26 mouse cellular contexts compared by ENCODE assay signal in the genomic region with DNA sequence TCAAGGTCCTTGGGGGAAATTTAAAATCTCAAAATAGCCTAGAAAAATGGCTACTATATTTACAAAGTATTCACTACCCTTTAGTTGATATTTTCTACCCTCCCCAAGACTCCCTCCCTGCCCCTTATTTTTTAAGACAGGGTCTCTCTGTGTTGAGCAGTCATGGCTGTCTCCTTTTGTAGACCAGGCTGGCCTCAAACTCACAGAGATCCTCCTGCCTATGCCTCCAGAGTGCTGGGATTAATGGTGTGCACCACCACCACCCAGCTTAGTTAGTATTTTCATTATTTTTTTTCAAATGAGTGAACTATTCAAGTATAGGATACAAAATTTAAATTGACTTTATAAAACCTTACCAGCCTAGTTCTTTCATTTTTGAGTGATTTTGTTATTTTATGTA.
DNase-seq lines count a peak whose midpoint lies in the region; ATAC-seq and TF ChIP-seq lines count a peak whose summit lies in the region.
"Had no signal": no experiment of that assay in that cellular context is flagged by ENCODE, and none has a peak within 500 bp of the region (broad histone marks: within the 10 kb centered on the region; RNA-seq: fewer than 3 reads in every experiment).

No protein-coding gene starts in this region.

- H3K27me3 ChIP-seq in liver, embryonic 12.5 days (replicated peaks), result no peaks in the 10 kb centered on the region
- no peaks in the 10 kb centered on the region for H3K27me3 ChIP-seq in liver, embryonic 11.5 days (replicated peaks; ENCODE audit: control insufficient read depth, insufficient read depth, low read length)
- no peaks in the 10 kb centered on the region for H3K27me3 ChIP-seq in liver, embryonic 14.5 days (ENCODE audit: control insufficient read depth, insufficient read depth, low read length)
- H3K27me3 ChIP-seq in liver, embryonic 15.5 days, result no peaks in the 10 kb centered on the region
- H3K27me3 ChIP-seq: embryonic facial prominence, embryonic 13.5 days; heart, embryonic 12.5 days had no signal

- no peaks in the 10 kb centered on the region for H3K36me3 ChIP-seq in liver, embryonic 12.5 days
- no peaks in the 10 kb centered on the region for H3K36me3 ChIP-seq in liver, embryonic 11.5 days (ENCODE audit: control insufficient read depth, insufficient read depth, low read length)
- no peaks in the 10 kb centered on the region for H3K36me3 ChIP-seq in liver, embryonic 14.5 days (replicated peaks; ENCODE audit: control insufficient read depth, insufficient read depth, low read depth)
- no peaks in the 10 kb centered on the region for H3K36me3 ChIP-seq in liver, embryonic 15.5 days (replicated peaks)
- H3K36me3 ChIP-seq: embryonic facial prominence, embryonic 10.5 days; embryonic facial prominence, embryonic 13.5 days; heart, embryonic 12.5 days had no signal

- no peak overlapping the region for H3K4me3 ChIP-seq in liver, embryonic 12.5 days
- no peak overlapping the region for H3K4me3 ChIP-seq in liver, embryonic 11.5 days (ENCODE audit: low read depth, low read length)
- H3K4me3 ChIP-seq in liver, embryonic 14.5 days (ENCODE audit: insufficient read depth in 1 of 2, low read depth in 2 of 2, low read length in 2 of 2), result no peak overlapping the region
- no peak overlapping the region for H3K4me3 ChIP-seq in liver, embryonic 15.5 days (replicated peaks)
- H3K4me3 ChIP-seq: embryonic facial prominence, embryonic 10.5 days; embryonic facial prominence, embryonic 13.5 days; gastrocnemius, adult 2 months; heart, embryonic 12.5 days had no signal

- H3K4me2 ChIP-seq in liver, embryonic 12.5 days, result peak overlapping the region; percentile 94
- H3K4me2 ChIP-seq in liver, embryonic 11.5 days, result no peak overlapping the region
- peak overlapping the region; percentile 81 for H3K4me2 ChIP-seq in liver, embryonic 14.5 days (ENCODE audit: low read depth)
- peak overlapping the region; percentile 80 for H3K4me2 ChIP-seq in liver, embryonic 15.5 days
- H3K4me2 ChIP-seq: hindbrain, embryonic 14.5 days had no signal

- peak overlapping the region; percentile 98 for H3K27ac ChIP-seq in liver, embryonic 12.5 days
- no peak overlapping the region for H3K27ac ChIP-seq in liver, embryonic 11.5 days (ENCODE audit: low read depth, low read length)
- H3K27ac ChIP-seq in liver, embryonic 14.5 days, result peak overlapping the region; percentile 99; the same call in 1 of the 2 replicates
- H3K27ac ChIP-seq in liver, embryonic 15.5 days (replicated peaks), result peak overlapping the region; percentile 100
- H3K27ac ChIP-seq: gastrocnemius, adult 2 months; hindbrain, embryonic 14.5 days; hindbrain, postnatal 0 days had no signal

- H3K9me3 ChIP-seq in liver, embryonic 12.5 days (replicated peaks), result no peaks in the 10 kb centered on the region
- H3K9me3 ChIP-seq in liver, embryonic 11.5 days (ENCODE audit: control insufficient read depth, low read length), result no peaks in the 10 kb centered on the region
- no peaks in the 10 kb centered on the region for H3K9me3 ChIP-seq in liver, embryonic 14.5 days (ENCODE audit: control insufficient read depth, low read length)
- no peaks in the 10 kb centered on the region for H3K9me3 ChIP-seq in liver, embryonic 15.5 days (replicated peaks)
- H3K9me3 ChIP-seq: embryonic facial prominence, embryonic 10.5 days; embryonic facial prominence, embryonic 13.5 days; heart, embryonic 12.5 days had no signal

- peak overlapping the region; percentile 69; the same call in 1 of the 2 replicates for H3K9ac ChIP-seq in liver, embryonic 12.5 days
- no peak overlapping the region for H3K9ac ChIP-seq in liver, embryonic 11.5 days (ENCODE audit: low read depth, low read length)
- no peak overlapping the region for H3K9ac ChIP-seq in liver, embryonic 14.5 days (replicated peaks)
- no peak overlapping the region for H3K9ac ChIP-seq in liver, embryonic 15.5 days
- H3K9ac ChIP-seq: embryonic facial prominence, embryonic 13.5 days; forebrain, postnatal 0 days; hindbrain, embryonic 14.5 days had no signal

- ATAC-seq in liver, embryonic 12.5 days, result no peak
- ATAC-seq in liver, embryonic 11.5 days (replicated peaks; ENCODE audit: low FRiP score), result no peak
- ATAC-seq in liver, embryonic 14.5 days (ENCODE audit: insufficient read depth), result no peak
- ATAC-seq in liver, embryonic 15.5 days (ENCODE audit: insufficient read depth), result no peak
- ATAC-seq in CD4-positive, CD25-positive, alpha-beta regulatory T cell, adult 4 months, result no peak
- ATAC-seq: activated CD4-positive, CD25-positive, alpha-beta regulatory T cell, adult 4 months; forebrain, embryonic 14.5 days; forebrain, postnatal 0 days; hindbrain, postnatal 0 days had no signal

- H3K4me1 ChIP-seq in liver, embryonic 12.5 days, result peaks cover 85% of the 10 kb centered on the region
- H3K4me1 ChIP-seq in liver, embryonic 11.5 days (replicated peaks; ENCODE audit: control insufficient read depth, insufficient read depth, low read length), result peaks cover 62% of the 10 kb centered on the region
- peaks cover 51 to 53% of the 10 kb centered on the region in 2 experiments for H3K4me1 ChIP-seq in liver, embryonic 14.5 days (replicated peaks; ENCODE audit: control insufficient read depth in 2 of 2, insufficient read depth in 2 of 2, low read length in 1 of 2)
- peaks cover 74% of the 10 kb centered on the region for H3K4me1 ChIP-seq in liver, embryonic 15.5 days (replicated peaks)

- DNase-seq in liver, embryonic 11.5 days (ENCODE audit: low spot score), result no peak
- DNase-seq in liver, embryonic 14.5 days (ENCODE audit: low read depth in 3 of 3, low spot score in 3 of 3), result no peak
- DNase-seq in left cerebral cortex, adult 18-20 months (ENCODE audit: low spot score in 2 of 2), result no peak
- DNase-seq: adrenal gland, adult 8-10 months; adrenal gland, postnatal 25 days; cerebellum, adult 11-12 months; cerebellum, adult 8-10 months; cerebellum, postnatal 10 days; cerebellum, postnatal 36 days; embryo, embryonic 11 days; forebrain, postnatal 0 days; gastrocnemius, adult 2 months; gastrocnemius, postnatal 14 days; heart, adult 11 months; heart, postnatal 14 days; heart, postnatal 4 days had no signal

- TF ChIP-seq EP300 in liver, embryonic 14.5 days (IDR thresholded peaks at IDR 0.05; ENCODE audit: low read depth), result no peak

- no peak for TF ChIP-seq CTCF in liver, embryonic 14.5 days (IDR thresholded peaks at IDR 0.05; ENCODE audit: low read depth)
